Mouse (Mus musculus) cortical plate, adult 2 months (tissue): ENCODE data around the gene Adarb1.

Experiments used
- CTCF ChIP-seq: fragments of 200-500 bp; IDR thresholded peaks from 2 replicates; pipeline ENCODE4 v1.5.1; 2011; ENCODE audit warnings: mild to moderate bottlenecking, control low read depth, low read length; ENCODE audit not compliant: insufficient read depth; ENCODE audit errors: extremely low read depth
- POLR2A ChIP-seq: fragments of 200-500 bp; IDR thresholded peaks from 2 replicates; pipeline ENCODE4 v1.6.1; 2011; ENCODE audit warnings: mild to moderate bottlenecking, low read length, control low read depth; ENCODE audit not compliant: insufficient read depth; ENCODE audit errors: extremely low read depth

GRCm38 (mm10) chr10:77243572-77244161, 174.4 kb downstream of the Adarb1 start:
- TF ChIP-seq CTCF = no peak
- TF ChIP-seq POLR2A = no peak
